Mouse (Mus musculus): ENCODE results near the gene Picalm. TPM values are rescaled to one million over a fixed set of nuclear protein-coding genes. Genes with fewer than 3 reads are reported as not detected.

Gene Picalm
- total RNA-seq (2015) = 253 and 272 TPM in 2 replicates
- total RNA-seq (2017) = 252 and 280 TPM in 2 replicates

- ATAC-seq (ENCODE audit: poor library complexity, severe bottlenecking) = peak; percentile 78
Observed at GRCm38 (mm10) chr7:90129732-90130392, at the start of gene Picalm. Gene Picalm (plus strand): TSS chr7:90130213.

- no peak for ATAC-seq (ENCODE audit: poor library complexity, severe bottlenecking)
Observed at GRCm38 (mm10) chr7:90083799-90084198, 46.2 kb upstream of the Picalm start.

GRCm38 (mm10) chr7:90084531-90084930 lies 45.5 kb upstream of the Picalm start:
- ATAC-seq (ENCODE audit: poor library complexity, severe bottlenecking) = no peak

- no peak for ATAC-seq (ENCODE audit: poor library complexity, severe bottlenecking)
Observed at GRCm38 (mm10) chr7:90085713-90086112, 44.3 kb upstream of the Picalm start.

GRCm38 (mm10) chr7:90086821-90087220 lies 43.2 kb upstream of the Picalm start:
- no peak for ATAC-seq (ENCODE audit: poor library complexity, severe bottlenecking)

- ATAC-seq (ENCODE audit: poor library complexity, severe bottlenecking) = no peak
Observed at GRCm38 (mm10) chr7:90090996-90091395, 39.0 kb upstream of the Picalm start.

- ATAC-seq (ENCODE audit: poor library complexity, severe bottlenecking) = no peak
Observed at GRCm38 (mm10) chr7:90091756-90092155, 38.3 kb upstream of the Picalm start.

- ATAC-seq (ENCODE audit: poor library complexity, severe bottlenecking) = no peak
Observed at GRCm38 (mm10) chr7:90092452-90093450, 37.3 kb upstream of the Picalm start.

- ATAC-seq (ENCODE audit: poor library complexity, severe bottlenecking) = no peak
Observed at GRCm38 (mm10) chr7:90095097-90095496, 34.9 kb upstream of the Picalm start.

- ATAC-seq (ENCODE audit: poor library complexity, severe bottlenecking) = no peak
Observed at GRCm38 (mm10) chr7:90095766-90096372, 34.1 kb upstream of the Picalm start.

GRCm38 (mm10) chr7:90096609-90097008 lies 33.4 kb upstream of the Picalm start:
- no peak for ATAC-seq (ENCODE audit: poor library complexity, severe bottlenecking)

- peak; percentile 68 for ATAC-seq (ENCODE audit: poor library complexity, severe bottlenecking)
Observed at GRCm38 (mm10) chr7:90098253-90098652, 31.8 kb upstream of the Picalm start.

- ATAC-seq (ENCODE audit: poor library complexity, severe bottlenecking) = no peak
Observed at GRCm38 (mm10) chr7:90099248-90099647, 30.8 kb upstream of the Picalm start.

GRCm38 (mm10) chr7:90100614-90101160 lies 29.3 kb upstream of the Picalm start:
- no peak for ATAC-seq (ENCODE audit: poor library complexity, severe bottlenecking)

GRCm38 (mm10) chr7:90116100-90116499 lies 13.9 kb upstream of the Picalm start:
- ATAC-seq (ENCODE audit: poor library complexity, severe bottlenecking) = no peak

- no peak for ATAC-seq (ENCODE audit: poor library complexity, severe bottlenecking)
Observed at GRCm38 (mm10) chr7:90120106-90120505, 9.9 kb upstream of the Picalm start.

- no peak for ATAC-seq (ENCODE audit: poor library complexity, severe bottlenecking)
Observed at GRCm38 (mm10) chr7:90124991-90125390, 5.0 kb upstream of the Picalm start.

GRCm38 (mm10) chr7:90128631-90129200 lies 1.3 kb upstream of the Picalm start:
- no peak for ATAC-seq (ENCODE audit: poor library complexity, severe bottlenecking)

GRCm38 (mm10) chr7:90129271-90129731 lies 712 bp upstream of the Picalm start:
- ATAC-seq (ENCODE audit: poor library complexity, severe bottlenecking) = peak; percentile 71

Measured in megakaryocyte, adult 5-6 weeks (primary cell).